Mouse (Mus musculus) megakaryocyte progenitor cell, adult 5-6 weeks (primary cell): ENCODE data around the gene Arnt2. TPM values are rescaled to one million over a fixed set of nuclear protein-coding genes. Genes with fewer than 3 reads are reported as not detected.
A peak's percentile ranks its signal among the peaks of the same experiment; 100 is the strongest.

ENCODE experiments used
- ATAC-seq: replicated peaks from 2 replicates; pipeline ENCODE4 v1.8.0; 2016; ENCODE audit warnings: mild to moderate bottlenecking, moderate TSS enrichment, inconsistent platforms; ENCODE audit not compliant: poor library complexity
- total RNA-seq, 2 experiments: library from RNA; stranded (forward) in 1 of 2; stranded (reverse) in 1 of 2; fragments of 157-497, 149-512 nt in 1 of 2; fragments of 200-1000 nt in 1 of 2; gene quantifications; 2 replicates each; pipeline versions ENCODE4 v1.2.3 to v1.2.4; 2015 to 2017

The Arnt2 gene
- total RNA-seq, 2 experiments from 2014 or later = not detected

DNA sequence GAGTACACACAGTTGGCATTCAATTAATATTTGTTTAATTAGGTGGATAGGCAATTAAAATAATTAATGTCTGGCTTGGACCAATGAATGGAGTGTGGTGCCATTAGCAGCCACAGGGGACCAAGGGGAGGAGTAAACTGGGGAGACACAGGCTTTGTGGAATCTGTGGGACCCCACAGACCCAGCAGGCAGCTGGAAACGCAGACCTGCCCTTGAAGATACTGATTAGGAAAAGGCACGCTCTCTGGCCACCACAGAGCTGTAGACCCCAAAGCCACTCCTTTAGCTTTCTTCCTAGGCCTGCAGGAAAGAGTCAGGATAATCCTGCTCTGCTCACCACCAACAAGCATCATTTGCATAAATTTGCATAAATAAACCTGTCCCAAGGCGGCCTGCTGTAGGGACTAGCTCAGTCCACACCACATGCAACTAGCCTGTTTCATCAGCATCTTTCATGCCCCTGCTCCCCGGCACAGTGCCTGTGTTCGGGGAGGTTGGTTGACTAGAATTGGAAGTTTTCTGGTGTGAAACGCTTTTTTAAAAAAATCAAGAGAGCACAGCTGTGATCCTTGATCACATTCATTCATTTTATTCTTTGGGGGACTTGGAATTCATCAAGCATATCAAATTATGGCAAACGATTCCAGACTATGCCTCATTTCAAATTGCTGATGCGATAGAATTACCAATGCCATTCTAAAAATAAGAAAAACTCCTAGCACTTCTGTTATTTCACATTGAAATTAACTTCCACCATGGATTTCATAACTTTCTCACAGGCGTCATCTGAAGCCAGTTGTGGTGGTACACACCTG lies 8.1 kb downstream of the Arnt2 start:
- ATAC-seq = no peak

DNA sequence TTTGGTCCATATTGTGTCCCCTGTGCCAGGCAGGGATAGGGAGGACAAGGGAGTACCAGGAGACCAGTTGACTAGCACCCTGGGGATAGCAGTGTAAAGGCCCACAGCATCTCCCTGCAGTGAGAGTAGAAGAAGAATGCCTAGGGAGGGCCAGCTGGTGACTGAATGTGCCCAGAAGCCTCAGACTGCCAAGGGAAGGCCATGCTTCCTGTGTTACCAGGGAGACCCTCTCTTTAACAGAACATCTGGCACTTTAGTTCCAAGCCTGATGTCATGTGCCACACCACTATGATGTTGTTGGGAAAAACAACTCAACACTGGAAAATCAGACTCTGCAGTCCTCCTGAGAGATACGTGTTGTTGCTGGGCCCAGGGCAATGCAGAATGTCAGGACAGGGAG lies 12.7 kb downstream of the Arnt2 start:
- ATAC-seq = no peak

DNA sequence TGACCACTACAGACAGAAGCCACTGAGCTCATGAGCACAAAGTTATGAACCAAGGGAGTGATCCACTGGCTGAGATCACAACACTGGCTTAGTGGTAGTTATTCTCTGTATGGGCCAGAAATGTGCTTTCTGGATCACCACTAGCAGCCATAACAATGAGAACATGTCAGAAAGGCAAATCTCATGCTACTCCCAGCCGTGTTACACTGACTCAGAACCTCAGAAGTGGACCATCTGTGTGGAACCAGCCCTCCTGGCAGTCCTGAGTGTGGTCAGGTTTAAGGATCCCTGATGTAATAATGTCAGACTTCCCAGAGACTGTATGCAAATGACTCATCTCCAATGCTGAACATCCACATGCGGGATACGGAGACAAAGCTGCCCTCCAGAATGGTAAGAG lies 13.4 kb downstream of the Arnt2 start:
- ATAC-seq = no peak

DNA sequence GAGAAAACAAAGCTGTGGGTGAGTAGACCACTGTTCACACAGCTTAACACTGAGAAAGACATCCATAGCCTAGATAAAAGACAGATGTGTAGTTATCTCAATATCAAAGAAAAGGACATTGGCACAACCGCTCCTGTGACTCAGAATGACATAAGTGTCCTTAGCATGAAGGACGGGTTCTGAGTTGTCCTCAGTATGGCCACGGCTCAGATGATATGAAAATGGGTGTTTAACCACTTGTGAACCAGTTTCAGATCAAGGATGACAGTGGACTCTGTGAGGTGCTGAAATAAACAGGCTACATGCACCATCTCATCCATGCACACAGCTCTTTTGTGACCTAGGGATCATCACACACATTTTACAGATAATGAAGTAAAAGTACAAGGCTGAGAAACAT lies 22.1 kb downstream of the Arnt2 start:
- ATAC-seq = no peak

DNA sequence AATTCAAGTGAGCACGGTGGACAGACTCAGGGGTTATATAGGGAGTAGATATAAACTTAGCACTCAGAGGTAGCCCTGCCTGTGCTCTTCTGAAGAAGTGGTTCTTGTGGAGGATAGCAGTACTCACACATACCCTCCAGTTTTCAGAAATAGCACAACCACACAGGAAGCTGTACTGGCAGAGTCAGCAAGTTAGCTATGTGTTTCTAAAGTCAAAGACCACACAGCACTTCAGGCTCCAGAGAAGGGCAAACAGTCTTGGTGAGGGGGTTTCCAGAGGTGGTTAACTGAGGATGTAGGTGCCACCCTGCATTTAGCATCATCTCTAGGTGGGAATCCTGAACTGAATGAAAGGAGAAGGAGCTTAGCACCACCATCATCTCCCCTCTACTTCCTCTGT lies 23.5 kb downstream of the Arnt2 start:
- ATAC-seq = peak; percentile 14; the same call in 1 of the 2 replicates

DNA sequence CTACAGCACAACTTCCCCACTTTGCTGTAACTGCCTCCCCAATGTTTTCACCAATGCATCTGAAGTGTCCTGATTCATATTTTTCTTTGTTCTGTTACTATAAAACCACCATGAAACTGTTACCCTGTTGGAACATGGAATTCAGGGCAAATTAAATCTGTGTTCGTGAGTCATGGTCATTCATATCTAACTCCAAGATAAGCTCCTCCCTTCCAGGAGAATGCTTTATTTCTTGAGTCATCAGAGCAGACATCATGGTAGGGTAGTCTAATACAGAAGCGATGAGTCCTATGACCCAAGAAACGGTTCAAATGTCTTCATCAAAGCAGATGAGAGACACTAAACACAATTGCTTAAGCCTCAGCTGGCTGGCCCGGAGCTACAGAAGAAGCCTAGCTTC lies 25.2 kb downstream of the Arnt2 start:
- no peak for ATAC-seq

DNA sequence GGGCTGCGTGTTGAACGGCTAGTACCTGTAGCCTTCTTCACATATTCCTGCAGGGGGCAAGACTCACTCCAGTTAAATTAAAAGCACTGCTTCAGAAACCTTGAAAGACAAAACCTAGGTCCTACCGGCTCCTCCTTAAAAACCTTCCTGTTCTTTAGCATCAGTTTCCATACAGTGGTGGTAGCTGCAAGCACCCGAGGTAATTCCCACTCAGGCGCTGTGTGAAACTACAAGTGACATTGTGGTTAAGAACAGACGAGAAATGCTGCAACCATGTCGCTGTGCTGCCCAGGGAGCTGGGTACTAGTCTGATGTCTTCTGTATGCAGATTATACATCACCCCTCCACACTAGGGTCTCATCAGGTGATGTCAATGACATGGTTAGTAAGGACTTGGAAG lies 25.9 kb downstream of the Arnt2 start:
- no peak for ATAC-seq

DNA sequence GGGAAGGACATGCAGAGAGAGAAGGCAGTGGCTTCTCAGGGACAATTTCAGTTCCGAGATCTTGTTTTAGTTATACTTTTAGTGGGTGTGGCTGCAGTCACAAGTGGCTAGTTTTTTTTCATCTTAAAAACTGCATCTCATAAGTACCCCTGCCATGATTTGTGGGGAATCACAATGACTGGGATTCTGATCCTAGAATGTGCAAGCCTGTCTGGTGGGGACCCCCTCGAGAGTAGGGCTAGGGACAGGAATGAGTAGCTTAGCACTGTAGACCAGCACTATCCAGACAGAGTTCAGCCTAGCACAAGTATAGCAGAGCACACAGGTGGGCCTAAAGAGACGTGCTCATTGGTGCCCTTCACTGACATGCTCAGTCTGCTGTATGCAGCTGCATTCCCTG lies 27.6 kb downstream of the Arnt2 start:
- no peak for ATAC-seq

DNA sequence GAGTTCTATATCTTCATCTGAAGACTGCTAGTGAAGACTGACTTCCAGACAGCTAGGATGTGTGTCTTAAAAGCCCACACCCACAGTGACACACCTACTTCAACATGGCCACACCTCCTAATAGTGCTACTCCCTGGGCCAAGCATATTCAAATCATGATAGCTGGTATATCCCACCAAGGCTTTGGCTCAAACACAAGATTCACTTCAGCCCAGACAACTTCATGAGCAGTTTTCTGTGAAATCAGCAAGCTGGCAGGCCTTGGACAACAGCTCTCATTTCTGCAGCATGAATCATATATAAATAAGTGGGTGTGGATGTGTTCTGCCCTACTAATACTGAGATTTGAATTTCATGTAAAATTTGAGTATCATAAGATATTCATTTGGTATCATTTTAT lies 29.2 kb downstream of the Arnt2 start:
- no peak for ATAC-seq

DNA sequence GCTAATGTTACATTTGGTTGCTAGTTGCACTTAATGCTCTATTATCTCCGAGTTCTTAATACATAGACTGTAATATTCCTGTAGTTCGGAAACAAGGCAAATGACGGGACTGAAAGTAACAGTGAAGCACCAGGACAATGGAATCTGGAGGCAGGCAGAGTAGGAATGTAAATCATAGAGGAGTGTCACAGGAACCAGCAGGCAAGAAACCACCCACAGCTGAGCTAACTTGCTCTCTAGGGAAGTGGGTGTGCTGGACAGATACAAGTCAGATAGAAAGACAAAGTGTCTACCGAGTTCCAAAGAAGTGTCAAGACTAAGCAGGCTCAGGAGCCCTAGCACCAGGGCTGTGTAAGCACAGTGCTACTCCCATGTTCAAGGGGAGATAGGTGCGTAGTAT lies 32.6 kb downstream of the Arnt2 start:
- ATAC-seq = no peak

DNA sequence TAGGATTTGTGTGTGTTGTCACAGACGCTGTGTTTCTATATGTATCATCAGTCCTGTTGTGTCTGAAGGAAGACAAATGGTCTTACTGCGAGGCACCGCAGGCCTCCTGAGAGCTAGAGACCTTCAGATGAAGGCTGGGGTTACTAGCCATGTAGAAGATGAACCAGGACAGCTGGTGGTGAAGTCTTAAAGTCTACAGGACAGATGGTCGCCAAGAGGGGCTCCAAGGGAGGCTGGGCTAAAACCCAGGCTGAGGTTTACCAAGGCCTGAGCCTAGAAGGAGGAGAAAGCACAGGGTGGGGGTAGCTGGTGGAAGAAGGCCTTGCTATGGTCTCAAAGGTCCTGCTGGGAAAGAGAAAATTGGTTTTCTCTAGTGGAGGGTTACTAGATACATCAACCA lies 36.3 kb downstream of the Arnt2 start:
- ATAC-seq = no peak

DNA sequence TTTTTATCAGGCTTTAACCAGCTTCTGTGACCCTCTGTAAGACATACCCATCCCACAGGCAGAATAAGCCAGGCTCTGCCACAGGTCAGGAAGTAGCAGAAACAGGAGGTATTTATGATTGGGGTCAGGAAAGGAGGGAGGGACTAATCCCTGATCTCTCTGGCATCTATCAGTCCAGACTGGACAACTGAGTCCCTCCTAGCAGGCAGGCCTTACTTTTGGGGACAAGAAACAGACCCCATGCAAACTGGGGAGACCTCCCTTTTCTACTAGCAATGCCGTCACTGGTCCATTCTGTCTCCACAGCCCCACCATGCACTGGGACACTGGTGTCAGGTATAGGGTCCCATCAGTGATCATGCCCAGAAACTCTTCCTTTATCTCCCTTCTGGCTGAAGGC lies 37.1 kb downstream of the Arnt2 start:
- ATAC-seq = no peak

DNA sequence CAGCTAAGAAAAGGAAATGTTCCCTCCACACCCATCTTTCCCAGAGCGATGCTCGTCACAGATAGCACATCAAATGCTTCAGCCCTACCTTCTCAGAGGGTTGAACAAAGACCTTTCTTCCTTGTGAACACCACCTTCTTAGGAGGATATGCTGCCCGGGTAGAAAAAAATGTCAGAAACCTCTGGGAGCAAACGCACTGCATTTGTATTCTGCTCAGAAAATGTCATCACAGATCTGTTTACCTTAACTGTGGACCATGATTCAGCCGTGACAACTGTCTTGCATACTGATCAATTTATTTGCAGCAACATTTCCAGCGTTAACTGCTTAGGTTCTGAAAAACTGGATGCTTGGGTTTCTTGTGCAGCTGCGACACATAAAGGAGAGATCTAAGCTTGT lies 37.7 kb downstream of the Arnt2 start:
- ATAC-seq = no peak

DNA sequence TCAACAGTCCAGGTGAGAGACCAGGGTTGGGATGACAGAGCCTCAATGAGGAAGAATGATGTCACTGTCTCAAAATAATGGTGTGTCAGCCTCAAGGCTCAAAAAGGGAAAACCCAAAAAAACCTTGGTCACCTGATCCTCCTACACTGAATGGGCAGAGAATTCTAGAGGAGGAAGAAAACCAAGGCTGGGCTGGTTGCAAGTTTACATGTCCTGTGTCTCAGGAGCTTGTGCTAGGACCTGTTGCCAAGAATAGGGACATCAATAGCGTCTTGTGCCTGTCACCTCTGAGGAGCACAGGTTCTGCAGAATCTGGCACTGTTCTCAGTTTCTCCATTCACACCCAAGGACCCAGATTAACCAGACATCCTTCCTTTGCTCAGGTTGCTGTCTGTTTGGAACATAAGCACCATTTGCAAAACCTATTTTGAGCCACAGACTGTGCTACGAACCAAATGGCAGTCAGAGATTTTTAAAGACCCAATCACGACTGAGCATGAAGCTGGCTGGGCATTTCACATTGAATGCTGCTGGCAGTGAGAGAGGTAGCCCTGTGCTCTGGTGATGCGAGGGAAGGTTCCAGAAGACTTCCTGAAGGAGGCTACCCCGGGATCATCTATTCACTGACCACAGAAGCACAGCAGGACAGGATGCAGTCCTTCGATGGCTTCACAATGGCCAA lies 38.9 kb downstream of the Arnt2 start:
- ATAC-seq = no peak

DNA sequence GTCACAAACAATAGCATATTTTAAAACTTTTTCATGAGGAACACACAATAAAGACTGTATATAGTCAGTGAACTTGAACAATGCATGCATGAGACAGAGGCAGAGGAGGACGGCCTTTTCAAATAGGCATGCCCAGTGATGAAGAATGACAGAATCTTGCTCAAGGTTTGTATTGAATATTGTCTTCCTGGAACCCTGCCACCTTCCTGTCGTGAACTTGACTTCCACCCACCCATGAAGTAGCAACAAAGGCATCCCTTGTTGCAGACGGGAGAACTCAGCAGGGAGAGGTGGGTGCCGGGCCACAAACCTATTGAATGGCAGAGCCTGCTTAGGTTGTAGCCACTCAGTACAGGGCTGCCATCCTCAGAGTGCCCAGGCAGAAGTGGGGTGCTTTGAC lies 43.7 kb downstream of the Arnt2 start:
- no peak for ATAC-seq

DNA sequence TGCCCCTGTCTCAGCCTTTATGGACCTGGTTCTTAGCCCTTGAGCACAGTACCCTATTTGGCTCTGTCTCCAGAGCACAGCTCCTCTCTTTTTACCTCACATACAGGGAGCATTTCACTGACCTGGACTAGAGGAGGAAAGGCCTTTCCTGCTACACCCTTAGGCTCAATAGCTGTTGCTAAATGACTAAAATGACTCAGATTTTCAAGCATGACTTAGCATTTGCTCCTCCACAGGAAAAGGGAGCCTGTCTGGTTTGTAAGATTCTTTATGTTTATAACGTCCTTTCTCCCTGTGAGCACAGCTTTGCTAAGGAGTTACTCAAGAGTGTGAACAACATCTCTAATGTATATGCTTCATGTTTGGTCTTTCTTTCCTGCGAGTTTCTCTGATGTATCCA lies 47.3 kb downstream of the Arnt2 start:
- ATAC-seq = no peak

DNA sequence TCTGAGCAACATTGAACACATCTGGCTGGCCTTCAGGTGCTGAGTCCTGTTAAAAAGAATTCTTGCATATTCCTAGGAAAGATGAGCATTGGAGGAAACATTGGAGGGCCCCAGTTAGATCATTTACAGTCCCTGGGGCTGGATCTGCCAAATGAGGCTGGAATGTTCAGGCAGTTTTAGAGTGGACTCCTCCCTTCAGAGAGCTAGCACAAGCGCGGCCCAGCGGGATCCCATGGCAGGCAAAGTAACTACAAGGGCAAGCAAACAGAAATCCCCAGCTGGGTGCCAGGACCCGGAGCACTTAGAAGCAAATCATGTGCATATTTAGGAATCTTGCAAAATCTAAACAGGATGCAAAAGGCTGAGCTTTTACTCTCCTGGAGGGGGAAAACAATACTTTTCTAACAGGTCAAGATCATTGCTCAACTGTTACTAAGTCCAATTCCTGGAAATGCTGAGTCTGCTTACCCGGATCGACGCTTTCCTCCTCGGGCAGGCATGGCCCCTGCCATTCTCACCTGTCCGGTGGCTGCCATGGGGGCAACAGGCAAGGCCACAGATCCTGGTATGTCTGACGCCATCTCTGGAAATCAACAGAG lies 48.8 kb downstream of the Arnt2 start:
- ATAC-seq = no peak

DNA sequence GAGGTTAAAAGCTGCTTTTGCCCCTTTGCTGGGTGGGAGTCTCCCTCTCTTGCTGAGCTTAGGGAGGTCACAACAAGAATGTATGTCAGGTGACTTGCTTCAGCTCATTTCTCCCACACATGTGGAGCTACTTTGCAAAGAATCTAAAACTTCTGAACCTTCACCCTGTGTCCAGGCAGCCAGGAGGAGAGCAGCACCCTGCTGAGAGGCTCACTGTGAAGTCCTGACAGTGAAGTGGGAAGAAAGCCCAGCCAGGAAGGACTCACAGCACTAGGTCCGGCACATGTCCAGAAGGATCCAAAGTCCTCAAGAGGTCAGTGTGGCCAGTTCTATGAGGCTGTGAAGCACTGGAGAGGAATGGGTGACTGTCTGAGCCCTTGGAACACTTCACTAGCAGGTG lies 51.5 kb downstream of the Arnt2 start:
- ATAC-seq = no peak

DNA sequence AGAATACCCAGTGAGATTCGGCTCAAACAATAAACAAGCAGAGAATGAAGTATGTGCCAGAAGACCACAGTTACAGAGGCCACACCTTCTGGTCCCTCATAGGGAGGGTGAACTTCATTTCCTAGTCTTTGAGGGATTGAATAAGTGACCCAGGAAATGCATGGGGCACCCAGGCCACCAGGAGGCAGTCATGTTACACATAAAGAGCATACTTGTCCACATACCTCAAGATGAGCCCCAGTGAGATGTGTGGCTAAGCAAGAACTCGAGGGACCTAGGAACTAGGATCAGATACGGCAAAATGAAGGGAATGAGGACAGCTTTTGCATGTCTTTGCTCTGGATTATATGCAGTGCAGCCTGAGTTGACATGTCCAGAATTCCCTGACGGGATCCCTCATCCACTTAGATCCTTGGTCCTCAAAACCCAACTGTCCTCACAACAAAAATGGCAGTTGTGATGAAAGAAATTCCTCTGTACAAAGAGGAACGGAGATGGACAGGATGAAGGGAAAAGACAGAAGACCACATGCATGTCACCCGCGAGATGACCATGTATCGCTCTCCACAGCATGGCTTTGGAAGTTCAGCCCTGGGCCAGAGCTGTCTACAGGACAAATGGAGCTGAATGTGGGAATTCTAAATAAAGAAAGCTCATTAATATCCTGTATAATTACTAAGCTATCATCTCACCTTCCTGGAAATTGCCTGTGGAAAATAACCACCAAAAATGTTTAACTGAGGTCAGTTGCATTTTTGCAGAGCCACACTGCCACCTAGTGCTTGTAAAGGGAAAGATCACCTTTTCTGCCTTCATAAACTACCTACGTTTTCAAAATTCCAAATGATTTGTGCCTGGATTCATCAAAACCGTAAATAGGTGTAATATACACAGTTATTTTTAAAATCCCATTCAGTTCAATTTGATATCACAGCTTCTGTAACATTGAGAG lies 54.1 kb downstream of the Arnt2 start:
- peak; percentile 69 for ATAC-seq

DNA sequence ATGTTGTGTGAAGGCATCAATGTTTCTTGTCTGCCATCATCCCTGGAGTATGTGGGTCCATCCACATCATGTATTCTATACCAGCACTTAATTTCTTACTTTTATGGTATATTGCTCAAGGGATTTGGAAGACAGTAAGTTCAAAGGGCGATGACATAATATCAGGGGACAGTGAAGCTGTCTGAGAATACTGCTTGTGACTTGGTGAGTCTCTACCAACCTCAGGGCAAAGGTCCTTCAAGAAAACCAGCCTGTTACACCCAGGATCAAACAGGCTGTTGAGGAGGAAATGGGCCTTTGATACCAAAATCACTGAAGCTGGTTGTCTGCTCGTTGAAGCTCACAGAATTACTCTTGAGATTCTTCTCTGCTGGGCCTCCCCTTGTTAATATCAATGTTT lies 55.1 kb downstream of the Arnt2 start:
- no peak for ATAC-seq

DNA sequence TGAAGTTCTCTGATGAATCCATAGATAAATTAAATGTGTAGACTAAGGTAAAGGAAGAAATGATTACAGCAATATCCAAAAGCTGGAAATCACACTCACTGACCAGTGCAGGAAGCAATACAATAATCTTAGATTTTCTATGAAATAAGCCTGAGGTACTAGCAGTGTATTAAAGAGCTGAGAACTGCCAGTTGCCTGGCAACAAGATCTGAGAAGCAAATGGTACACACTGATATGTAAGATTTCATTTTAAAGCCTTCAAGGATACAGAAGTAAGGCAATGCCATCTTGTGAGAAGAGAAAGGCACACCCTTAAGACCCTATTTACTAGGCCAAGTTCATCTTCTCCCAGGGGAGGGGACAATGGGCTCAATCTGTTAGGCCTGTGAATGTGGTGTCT lies 59.4 kb downstream of the Arnt2 start:
- no peak for ATAC-seq
